Mouse (Mus musculus): Measurements from ENCODE around the gene Stx4a. TPM values are rescaled to one million over a fixed set of nuclear protein-coding genes. Genes with fewer than 3 reads are reported as not detected.
A peak's percentile ranks its signal among the peaks of the same experiment; 100 is the strongest.
"Not testable (repeated sequence)": the region's sequence is repeated elsewhere in the genome, so short reads cannot be mapped to it uniquely, and the experiment has no call there.

The Stx4a gene
- total RNA-seq, 2 experiments from 2014 or later: 46.9 to 53.6 TPM

DNA sequence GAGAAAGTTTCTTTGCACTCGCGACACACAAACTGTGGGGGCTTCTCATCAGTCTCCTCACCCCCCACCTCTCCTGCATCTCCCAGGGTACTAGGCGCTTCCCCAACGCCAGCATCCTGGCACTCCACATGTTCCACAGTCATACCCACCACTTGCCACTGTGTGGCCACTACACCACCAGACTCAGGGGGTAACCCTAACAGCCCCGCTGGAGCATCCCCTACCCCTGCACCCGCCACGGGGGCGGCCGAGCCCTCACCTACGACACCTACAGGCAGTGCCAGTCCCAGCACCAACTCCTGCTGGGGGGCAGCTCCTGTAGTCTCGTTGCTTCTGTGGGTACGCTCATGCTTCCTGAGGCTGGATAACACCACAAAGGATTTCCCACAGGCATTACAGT lies 42.3 kb downstream of the Stx4a start:
- no peak for DNase-seq (ENCODE audit: low spot score in 2 of 2)

DNA sequence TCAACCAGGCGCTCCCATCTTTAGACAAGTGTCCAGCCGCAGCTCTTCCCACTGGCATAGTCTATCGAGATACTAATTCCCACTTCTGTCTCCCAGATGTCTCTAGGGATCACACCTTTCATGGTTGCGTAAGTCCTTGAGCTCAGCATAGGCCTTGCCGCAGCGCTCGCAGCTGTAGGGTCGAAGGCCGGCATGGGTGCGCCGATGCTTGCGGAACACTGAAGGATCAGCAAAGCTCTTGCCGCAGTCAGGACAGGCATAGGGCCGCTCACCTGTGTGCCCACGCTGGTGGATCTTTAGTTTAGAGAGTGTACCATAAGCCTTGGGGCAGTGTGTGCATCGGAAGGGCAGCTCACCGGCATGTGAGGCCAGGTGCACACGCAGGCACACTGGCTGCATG lies 43.5 kb downstream of the Stx4a start:
- no peak for DNase-seq (ENCODE audit: low spot score in 2 of 2)

DNA sequence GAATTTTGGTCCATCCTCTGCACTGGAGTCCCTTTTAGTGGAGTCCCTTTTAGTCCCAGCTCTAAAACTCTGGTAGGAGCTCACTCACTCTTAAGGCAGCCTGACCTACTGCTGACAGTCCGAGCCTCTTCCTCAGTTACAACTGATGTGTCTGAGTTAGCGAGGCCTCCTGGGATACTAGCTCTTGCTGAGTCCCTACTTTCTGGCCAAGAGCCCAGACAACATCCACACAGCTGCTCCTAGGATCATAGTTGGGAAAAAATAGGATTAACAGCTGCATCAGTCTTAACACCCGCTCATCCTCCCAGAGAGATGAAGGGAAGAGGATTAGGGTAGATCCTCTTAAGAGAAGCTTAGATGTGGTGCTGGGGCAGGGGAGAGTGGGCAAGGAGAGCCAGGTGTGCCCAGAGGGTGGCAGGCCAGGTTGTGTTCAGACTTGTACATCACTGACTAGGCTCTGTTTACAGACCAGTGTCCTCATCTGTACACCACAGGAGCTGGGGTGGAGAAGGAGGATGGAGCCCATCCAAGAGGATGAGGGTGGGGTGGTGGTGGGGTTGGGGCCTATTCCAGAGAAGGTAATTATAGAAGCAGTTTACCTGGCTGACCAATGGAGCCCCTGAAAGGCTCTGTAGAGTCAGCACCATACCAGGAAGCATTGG lies 45.2 kb downstream of the Stx4a start:
- no peak for DNase-seq (ENCODE audit: low spot score in 2 of 2)

DNA sequence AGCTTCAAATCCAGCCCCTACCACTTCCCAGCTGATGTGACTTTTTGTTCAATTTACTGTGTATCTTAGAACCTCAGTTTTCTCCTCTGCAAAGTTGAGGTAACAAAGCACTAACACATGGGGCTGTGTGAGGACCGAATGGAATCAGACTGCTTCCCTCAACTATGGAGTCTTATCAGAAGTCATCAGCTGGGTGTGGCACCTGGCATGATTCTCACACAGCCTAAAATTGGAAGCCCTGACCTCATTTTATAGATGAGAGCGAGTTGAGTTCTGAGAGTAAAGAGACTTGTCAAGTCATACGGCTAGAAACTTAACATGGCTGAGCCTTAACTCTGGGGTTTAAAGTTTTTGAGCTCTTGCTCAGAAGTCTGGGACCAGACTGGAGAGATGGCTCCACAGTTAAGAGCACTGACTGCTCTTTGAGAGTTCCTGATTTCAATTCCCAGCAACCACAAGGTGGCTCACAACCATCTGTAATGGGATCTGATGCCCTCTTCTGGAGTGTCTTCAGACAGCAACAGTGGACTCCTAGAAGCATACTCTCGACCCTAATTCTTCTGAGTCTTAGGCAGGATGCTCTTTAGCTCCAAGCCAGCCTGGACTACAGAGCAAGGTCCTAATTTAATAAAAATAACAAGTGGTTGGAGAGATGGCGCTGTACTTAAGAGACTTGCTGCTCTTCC lies 46.2 kb downstream of the Stx4a start:
- DNase-seq (ENCODE audit: low spot score in 2 of 2): no peak

- DNase-seq (ENCODE audit: low spot score in 2 of 2): no peak
Measured at GRCm38 (mm10) chr7:127874812-127875626, 50.9 kb downstream of the Stx4a start.

GRCm38 (mm10) chr7:127875627-127876001 lies 51.5 kb downstream of the Stx4a start:
- DNase-seq (ENCODE audit: low spot score in 2 of 2): peak; percentile 92 to 95

DNA sequence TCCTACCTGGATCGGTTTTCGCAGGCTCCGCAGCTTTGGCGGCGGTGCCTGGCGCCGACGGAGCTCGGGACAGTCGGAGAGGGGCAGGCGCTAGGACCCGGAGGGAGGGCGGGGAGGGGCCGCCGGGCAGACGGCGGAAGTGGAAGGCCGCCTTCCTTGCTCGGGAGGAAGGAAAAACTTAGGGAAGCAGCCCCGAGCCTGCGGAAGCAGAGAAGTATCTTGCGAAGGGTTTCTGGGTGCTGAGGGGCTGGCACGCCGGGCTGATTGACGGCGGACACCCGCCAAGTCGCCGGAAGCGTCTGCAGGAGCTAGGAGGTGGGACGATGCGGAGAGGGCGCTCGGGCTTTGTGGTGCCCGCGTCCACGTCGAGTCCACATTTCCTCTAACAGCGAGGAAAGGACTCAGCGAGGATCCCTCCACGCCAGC lies 52.0 kb downstream of the Stx4a start, which contains the start of gene Zfp646:
Gene Zfp646 (plus strand): TSS at position 181 of the 426 bp plus-strand sequence.
- peak in 1 of 2 experiments; percentile 79 for DNase-seq (ENCODE audit: low spot score in 2 of 2)

- DNase-seq (ENCODE audit: low spot score in 2 of 2): peak; percentile 91 to 93
Measured at GRCm38 (mm10) chr7:127876467-127877348, 52.6 kb downstream of the Stx4a start, which contains the start of gene Zfp668. Zfp668 (minus strand) TSS chr7:127876828.

GRCm38 (mm10) chr7:127879301-127879700 lies 55.2 kb downstream of the Stx4a start:
- DNase-seq (ENCODE audit: low spot score in 2 of 2): no peak

- no peak for DNase-seq (ENCODE audit: low spot score in 2 of 2)
Measured at GRCm38 (mm10) chr7:127880431-127880830, 56.3 kb downstream of the Stx4a start.

DNA sequence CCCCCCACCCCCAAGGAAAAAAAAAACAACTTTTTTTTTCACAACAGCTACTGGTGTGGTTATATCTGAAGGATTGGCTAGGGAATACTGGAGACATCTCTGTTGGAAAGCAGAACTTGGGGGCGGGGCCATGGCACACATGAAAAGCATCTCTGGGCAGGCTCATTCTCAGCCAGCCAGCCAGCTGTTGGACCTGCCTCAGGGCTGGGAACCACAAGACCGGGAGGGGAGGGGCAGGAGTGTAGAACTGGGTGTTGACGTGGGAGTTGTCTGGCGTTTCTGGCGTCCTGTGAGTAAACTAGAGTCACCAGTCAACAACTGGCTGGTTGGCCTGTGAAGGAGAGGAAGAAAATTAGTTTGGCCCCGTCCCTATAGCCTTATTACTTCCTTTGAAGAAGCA lies 61.9 kb downstream of the Stx4a start:
- no peak for DNase-seq (ENCODE audit: low spot score in 2 of 2)

GRCm38 (mm10) chr7:127886551-127886950 lies 62.5 kb downstream of the Stx4a start:
- DNase-seq (ENCODE audit: low spot score in 2 of 2): no peak

DNA sequence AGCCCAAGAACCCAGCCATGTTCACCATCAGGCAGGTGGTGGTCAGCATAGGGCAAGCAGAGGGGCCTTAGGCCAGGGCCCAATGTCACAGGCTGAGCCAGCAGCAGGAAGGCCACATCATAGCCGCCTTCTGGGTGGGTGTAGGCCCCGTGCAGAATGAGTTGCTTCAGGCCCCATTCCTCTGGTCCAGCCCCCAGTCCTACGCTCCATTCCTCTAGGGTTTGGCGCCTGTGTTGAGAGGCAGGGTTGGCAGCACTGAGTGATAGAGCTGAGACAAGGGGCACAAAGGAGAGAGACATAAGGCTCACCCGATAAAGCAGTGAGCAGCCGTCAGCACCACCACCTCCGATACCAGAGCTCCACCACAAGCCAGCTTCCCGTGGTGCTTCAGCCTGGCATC lies 63.1 kb downstream of the Stx4a start:
- DNase-seq (ENCODE audit: low spot score in 2 of 2): no peak

- no peak for DNase-seq (ENCODE audit: low spot score in 2 of 2)
Measured at GRCm38 (mm10) chr7:127887781-127888180, 63.7 kb downstream of the Stx4a start.

DNA sequence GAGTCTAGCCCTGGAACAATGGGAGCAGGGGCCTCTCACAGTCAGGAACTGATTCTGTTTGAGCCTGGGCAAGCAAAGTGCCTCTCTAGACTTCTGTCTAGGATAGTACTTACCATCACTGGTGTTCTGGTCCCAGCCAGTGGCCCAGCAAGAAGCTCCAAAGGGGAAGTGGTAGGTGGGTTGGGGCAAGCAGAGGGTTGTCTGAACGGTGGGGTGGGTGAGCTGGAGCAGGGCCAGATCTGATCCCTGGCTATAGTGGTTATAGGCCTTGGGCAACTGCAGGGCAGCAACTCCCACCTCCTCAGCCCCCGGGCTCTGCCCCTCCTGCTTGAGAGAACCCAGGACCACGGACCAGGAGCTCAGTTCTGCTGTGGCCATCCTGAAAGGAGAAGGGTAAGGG lies 64.7 kb downstream of the Stx4a start:
- DNase-seq (ENCODE audit: low spot score in 2 of 2): no peak

GRCm38 (mm10) chr7:127890798-127891197 lies 66.7 kb downstream of the Stx4a start, which contains the start of gene Prss53:
Prss53 (minus strand) TSS chr7:127890970.
- DNase-seq (ENCODE audit: low spot score in 2 of 2): no peak

- DNase-seq (ENCODE audit: low spot score in 2 of 2): no peak
Measured at GRCm38 (mm10) chr7:127894480-127894879, 70.4 kb downstream of the Stx4a start.

DNA sequence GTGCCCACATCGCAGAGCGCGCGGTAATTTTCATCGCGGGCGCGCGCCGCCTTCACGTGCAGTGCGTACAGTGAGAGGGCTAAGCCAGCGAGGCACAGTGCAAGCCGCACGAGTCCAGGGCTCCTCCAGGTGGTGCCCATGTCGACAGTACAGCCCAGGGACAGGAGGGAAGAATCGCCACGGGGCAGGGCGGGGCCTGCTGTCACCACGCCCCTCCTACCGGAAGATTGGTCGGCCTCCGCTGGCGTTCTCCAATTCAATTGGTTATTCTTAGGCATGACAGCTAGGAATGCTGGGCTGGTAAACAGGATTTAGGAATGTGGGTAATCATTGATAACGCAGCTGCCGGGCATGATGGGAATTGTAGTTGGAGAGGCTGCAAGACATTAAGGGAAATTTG lies 71.3 kb downstream of the Stx4a start, which contains the start of the genes Gm21974 and Vkorc1:
Gene Gm21974 (minus strand): TSS at position 13 of the 400 bp plus-strand sequence.
Gene Vkorc1 (minus strand): TSS at position 176 of the 400 bp plus-strand sequence.
- peak; percentile 90 to 93 for DNase-seq (ENCODE audit: low spot score in 2 of 2)

DNA sequence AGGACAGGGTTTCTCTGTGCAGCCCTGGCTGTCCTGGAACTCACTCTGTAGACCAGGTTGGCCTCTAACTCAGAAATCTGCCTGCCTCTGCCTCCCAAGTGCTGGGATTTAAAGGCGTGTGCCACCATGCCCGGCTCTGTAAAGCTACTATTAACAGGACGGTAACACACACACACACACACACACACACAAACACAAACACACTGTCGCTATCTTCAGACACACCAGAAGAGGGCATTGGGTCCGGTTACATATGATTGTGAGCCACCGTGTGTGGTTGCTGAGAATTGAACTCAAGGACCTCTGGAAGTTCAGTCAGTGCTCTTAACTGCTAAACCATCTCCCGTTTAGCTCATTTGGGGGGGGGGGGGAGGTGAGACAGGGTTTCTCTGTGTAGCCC lies 71.8 kb downstream of the Stx4a start:
- not testable (repeated sequence) for DNase-seq (ENCODE audit: low spot score in 2 of 2)

GRCm38 (mm10) chr7:127896384-127896783 lies 72.3 kb downstream of the Stx4a start:
- DNase-seq (ENCODE audit: low spot score in 2 of 2): peak; percentile 68 to 72

DNA sequence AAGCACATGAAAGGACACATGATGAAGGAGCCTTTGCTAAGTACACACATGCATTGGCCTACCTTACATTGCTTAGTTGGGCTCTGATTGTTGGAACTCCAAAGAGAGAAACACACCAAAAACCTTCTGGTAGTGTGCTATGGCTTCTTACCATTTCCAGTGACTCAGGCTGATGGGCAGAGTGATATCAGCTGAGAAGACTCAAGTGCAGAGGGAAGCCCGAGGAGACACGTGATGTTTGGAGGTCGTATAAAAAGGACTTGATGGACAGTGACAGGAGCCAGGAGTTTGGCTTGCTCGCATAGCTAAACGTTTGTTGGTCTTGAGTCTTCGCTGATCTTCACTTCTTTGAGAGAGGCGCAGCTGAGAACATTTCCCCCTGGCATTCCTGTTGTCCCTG lies 73.4 kb downstream of the Stx4a start:
- no peak for DNase-seq (ENCODE audit: low spot score in 2 of 2)

Data from layer of hippocampus, postnatal 10 days (tissue).